Mouse (Mus musculus): Measurements from ENCODE around the gene Olfr235. TPM values are rescaled to one million over a fixed set of nuclear protein-coding genes. Genes with fewer than 3 reads are reported as not detected.
"Not testable (repeated sequence)": the region's sequence is repeated elsewhere in the genome, so short reads cannot be mapped to it uniquely, and the experiment has no call there.

Olfr235 gene
- not detected for total RNA-seq (2021)

DNA sequence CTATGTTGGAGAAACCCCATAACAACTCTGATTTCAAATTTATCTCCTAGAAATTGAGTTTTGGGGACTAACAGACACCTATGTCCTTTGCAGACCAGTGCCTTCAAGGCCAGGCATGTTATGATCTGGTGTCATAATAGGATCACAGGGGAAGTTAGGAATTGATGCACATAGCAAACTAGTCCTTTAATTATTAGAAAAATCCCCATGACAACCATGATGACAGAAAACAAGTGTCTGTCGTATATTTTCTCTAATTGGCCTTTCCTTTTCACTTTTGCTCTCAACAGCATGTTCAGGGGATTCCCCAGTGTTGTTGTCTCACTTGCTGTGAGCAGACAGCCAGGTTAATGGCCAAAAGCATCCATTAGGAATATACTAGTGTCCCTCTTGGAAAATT is at the start of gene Olfr235:
Gene Olfr235, plus strand, starts transcription at position 301 of the 400 bp plus-strand sequence.
- intact Hi-C loops (cut with DNase I): no loop called here
- no peak for DNase-seq (ENCODE audit: low spot score in 2 of 2)

DNA sequence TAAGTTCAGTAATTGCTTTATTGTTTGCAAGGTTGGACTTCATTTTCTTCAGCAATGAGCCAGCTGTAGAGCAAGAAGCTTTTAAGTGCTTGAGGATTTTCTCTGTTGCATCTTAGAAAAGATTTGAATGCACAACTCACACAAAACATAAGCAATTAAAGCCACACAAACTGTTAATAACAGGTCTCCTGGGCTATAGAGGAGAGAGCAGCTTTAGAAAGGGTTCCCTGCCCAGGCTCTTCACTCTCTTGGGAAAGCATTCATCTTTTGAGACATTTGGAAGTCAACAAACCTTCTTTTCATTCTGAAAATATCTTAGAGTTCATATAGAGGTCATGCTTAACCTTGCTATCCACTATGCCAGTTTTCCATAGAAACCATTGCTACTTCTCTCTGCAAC is 28.3 kb upstream of the Olfr235 start, which contains the start of gene Olfr1432:
Gene Olfr1432, minus strand, starts transcription at position 101 of the 400 bp plus-strand sequence.
- intact Hi-C loops (cut with DNase I); DNase-seq (ENCODE audit: low spot score in 2 of 2): not testable (repeated sequence)

DNA sequence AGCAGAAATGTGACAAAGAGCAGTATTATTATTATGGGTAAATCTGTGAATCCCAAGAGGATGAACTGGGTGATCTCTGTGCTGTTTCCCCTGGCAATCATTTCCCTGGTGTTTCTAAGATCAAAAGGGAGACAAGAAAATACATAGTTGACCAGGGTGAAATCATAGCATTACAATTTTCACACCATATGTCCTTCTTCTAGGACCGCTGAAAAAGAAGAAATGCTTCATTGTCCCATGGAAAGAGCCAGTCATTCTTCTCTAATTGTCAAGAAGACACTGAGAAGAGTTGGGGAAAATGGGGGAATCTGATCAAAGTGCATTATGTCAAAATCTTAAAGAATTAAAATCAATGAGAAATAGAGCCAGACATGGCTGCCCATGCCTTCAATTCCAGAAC is 19.3 kb upstream of the Olfr235 start, which contains the start of gene Olfr262:
Gene Olfr262, minus strand, starts transcription at position 101 of the 400 bp plus-strand sequence.
- intact Hi-C loops (cut with DNase I): no loop called here
- no peak for DNase-seq (ENCODE audit: low spot score in 2 of 2)

DNA sequence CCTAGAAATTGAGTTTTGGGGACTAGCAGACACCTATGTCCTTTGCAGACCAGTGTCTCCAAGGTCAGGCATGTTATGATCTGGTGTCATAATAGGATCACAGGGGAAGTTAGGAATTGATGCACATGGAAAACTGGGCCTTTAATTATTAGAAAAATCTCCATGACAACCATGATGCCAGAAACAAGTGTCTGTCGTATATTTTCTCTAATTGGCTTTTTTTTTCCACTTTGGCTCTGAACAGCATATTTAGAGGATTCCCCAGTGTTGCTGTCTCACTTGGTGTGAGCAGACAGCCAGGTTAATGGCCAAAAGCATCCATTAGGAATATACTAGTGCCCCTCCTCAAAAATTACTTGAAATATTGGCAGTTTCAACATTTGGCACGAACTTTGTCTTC is 18.7 kb downstream of the Olfr235 start, which contains the start of gene Olfr1434:
Gene Olfr1434, plus strand, starts transcription at position 301 of the 400 bp plus-strand sequence.
- intact Hi-C loops (cut with DNase I): no loop called here
- no peak for DNase-seq (ENCODE audit: low spot score in 2 of 2)

DNA sequence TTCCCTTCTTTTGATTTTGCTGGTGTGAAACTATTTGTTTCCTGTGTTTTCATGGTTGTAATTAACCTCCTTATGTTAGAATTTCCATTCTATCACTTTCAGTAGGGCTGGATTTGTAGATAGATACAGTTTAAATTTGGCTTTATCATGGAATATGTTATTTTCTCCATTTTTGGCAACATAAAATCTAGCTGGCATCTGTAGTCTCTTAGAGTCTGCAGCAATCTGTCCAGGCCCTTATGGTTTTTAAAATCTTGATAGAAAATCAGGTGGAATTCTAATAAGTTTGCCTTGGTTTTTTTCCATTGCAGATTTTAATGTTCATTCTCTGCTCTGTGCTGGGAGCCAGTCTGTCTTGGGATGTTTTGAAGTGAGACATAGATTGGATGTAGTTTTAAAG is 32.1 kb downstream of the Olfr235 start:
- DNase-seq (ENCODE audit: low spot score in 2 of 2): peak; percentile 1 to 41
- intact Hi-C loops (cut with DNase I): no loop called here

DNA sequence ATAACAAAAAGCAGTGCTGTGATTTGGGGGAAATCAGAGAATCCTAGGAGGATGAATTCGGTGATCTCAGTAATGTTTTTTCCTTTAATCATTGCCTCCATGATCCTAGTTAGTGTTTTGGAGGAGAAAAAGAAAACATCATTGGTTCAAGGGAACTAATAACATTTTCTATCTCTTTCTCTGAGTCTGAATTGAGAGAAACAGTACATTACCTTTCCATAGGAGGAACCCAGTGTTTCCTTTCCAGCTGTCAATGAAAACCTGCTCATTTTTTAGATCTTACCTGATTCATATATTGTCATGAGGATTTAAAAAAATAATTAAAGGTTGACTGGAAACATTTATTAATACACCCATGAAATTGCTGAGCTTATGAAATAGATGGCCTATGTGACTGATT is 38.2 kb downstream of the Olfr235 start, which contains the start of gene Olfr1436:
Gene Olfr1436, minus strand, starts transcription at position 101 of the 400 bp plus-strand sequence.
- intact Hi-C loops (cut with DNase I); DNase-seq (ENCODE audit: low spot score in 2 of 2): not testable (repeated sequence)

Other genes with a start within 250 kb of the Olfr235 start
- gene Olfr1423, start 219.7 kb upstream of the Olfr235 start, total RNA-seq (2021): not detected
- not detected for gene Olfr1424, start 198.3 kb upstream of the Olfr235 start, total RNA-seq (2021)
- gene Olfr1425, start 183.3 kb upstream of the Olfr235 start, total RNA-seq (2021): not detected
- gene Olfr1426, start 169.0 kb upstream of the Olfr235 start, total RNA-seq (2021): not detected
- not detected for gene Olfr1427, start 157.7 kb upstream of the Olfr235 start, total RNA-seq (2021)
- not detected for gene Olfr1428, start 145.1 kb upstream of the Olfr235 start, total RNA-seq (2021)
- not detected for gene Olfr76, start 137.8 kb upstream of the Olfr235 start, total RNA-seq (2021)
- not detected for gene Olfr1555-ps1, start 90.9 kb upstream of the Olfr235 start, total RNA-seq (2021)
- gene Olfr1431, start 60.4 kb upstream of the Olfr235 start, total RNA-seq (2021): not detected
- not detected for gene Olfr1432, start 28.4 kb upstream of the Olfr235 start, total RNA-seq (2021)
- not detected for gene Olfr262, start 19.4 kb upstream of the Olfr235 start, total RNA-seq (2021)
- not detected for gene Olfr1434, start 18.8 kb downstream of the Olfr235 start, total RNA-seq (2021)
- not detected for gene Olfr1436, start 38.1 kb downstream of the Olfr235 start, total RNA-seq (2021)
- gene Olfr1437, start 64.1 kb downstream of the Olfr235 start, total RNA-seq (2021): not detected
- not detected for gene Olfr1438-ps1, start 74.9 kb downstream of the Olfr235 start, total RNA-seq (2021)
- not detected for gene Olfr1440, start 126.2 kb downstream of the Olfr235 start, total RNA-seq (2021)
- not detected for gene Olfr1441, start 156.4 kb downstream of the Olfr235 start, total RNA-seq (2021)
- gene Pfpl, start 166.9 kb downstream of the Olfr235 start, total RNA-seq (2021): not detected
- 1 to 10 TPM; 7.6 to 8.7 TPM for gene Mpeg1, start 199.7 kb downstream of the Olfr235 start, total RNA-seq (2021)
- 10 to 100 TPM; 32.7 to 37.1 TPM for gene Dtx4, start 240.4 kb downstream of the Olfr235 start, total RNA-seq (2021)

Data from left cerebral cortex, postnatal 25 days (tissue).